Mouse (Mus musculus) T-cell, adult 2 months (primary cell): ENCODE measurements around the gene Cacfd1.

Experiments
- DNase-seq: peaks from one replicate; pipeline ENCODE4 v3.0.0; 2022; ENCODE audit warnings: low spot score

Gene Cacfd1

GRCm38 (mm10) chr2:27009714-27010244 lies at the start of gene Cacfd1:
Cacfd1 (plus strand) TSS chr2:27009926.
- DNase-seq: peak; percentile 92

DNA sequence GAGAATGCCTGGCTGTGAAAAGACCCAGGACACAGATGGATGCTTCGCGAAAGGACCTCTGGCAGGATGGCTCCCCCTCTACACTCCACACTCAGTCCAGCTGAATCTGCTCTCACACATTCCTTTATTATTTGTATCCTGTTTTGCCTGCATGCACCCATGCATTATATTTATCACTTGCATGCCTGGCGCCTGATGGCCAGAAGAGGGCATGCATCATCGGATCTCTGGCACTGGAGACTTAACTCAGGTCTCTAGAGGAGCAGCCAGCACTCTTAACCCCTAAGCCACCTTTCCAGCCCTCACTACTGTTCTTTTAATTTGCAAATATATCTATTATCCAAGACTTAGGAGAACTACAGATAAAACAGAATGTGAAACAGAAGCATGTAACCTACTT lies 49.0 kb upstream of the Cacfd1 start:
- no peak for DNase-seq

GRCm38 (mm10) chr2:26963923-26964723 lies 45.6 kb upstream of the Cacfd1 start, which contains the start of gene Rexo4:
Rexo4 (minus strand) TSS chr2:26964386.
- peak; percentile 92 for DNase-seq

- no peak for DNase-seq
Measured at GRCm38 (mm10) chr2:26964724-26965370, 44.9 kb upstream of the Cacfd1 start.

GRCm38 (mm10) chr2:26967262-26967661 lies 42.5 kb upstream of the Cacfd1 start:
- no peak for DNase-seq

DNA sequence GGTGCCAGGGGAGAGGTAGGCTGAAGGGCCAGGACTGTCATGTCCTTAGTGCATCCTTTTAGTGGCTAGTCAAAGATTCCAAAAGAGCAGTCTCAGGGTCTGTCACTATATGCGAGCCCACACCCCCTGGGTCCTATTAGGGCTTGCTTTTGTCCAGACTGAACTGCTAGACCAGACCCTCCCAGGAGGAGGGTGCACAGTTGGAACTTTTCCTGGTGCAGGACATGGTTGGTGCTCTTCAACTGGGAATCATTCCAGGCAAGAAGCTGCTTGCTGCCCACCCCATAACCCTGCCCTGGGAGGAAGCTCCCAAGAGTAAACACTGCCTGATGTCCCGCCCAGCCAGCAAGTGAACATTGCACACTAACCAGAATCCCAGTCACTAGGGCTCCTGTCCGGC lies 36.6 kb upstream of the Cacfd1 start, which contains the start of gene Adamts13:
Gene Adamts13, plus strand, starts transcription at position 301 of the 400 bp plus-strand sequence.
- no peak for DNase-seq

- no peak for DNase-seq
Measured at GRCm38 (mm10) chr2:26973960-26974359, 35.8 kb upstream of the Cacfd1 start.

DNA sequence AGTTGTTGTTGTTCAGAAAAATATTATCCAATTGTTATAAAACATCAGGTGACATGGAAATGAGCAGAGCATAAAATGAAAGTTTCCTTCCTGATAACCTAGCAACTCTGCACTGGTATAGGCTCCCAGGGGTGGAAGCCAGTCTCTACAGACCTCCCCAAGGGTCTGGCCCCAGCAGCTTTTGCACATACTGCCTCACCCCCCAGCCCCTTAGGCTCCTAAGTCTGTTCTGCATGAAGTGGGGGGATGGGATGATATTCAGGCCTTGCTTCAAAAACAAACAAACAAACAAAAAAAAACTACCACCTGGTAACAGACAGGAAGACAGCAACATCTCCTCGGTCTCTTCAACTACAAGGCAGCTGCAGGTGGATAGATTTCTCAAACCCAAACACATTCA lies 29.4 kb upstream of the Cacfd1 start:
- DNase-seq: no peak

GRCm38 (mm10) chr2:26984179-26984578 lies 25.5 kb upstream of the Cacfd1 start:
- no peak for DNase-seq

- DNase-seq: no peak
Measured at GRCm38 (mm10) chr2:26984640-26985039, 25.1 kb upstream of the Cacfd1 start.

DNA sequence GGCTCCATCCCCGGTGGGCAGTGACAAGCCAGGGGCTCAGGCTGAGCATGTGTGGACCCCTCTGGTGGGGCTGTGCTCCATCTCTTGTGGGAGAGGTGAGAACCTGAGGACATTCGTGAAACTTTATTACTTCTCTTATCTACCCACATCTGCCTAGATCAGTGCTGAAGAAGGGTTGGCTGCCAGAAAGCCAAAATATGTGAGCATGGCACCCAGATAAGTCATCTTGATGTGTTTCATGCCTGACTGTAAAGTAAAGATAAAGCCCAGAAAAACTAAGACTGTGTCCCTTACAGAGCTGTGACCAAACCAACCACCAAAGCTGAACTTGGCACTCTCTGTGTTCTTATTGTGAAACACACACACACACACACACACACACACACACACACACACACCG lies 15.8 kb upstream of the Cacfd1 start:
- DNase-seq: no peak

DNA sequence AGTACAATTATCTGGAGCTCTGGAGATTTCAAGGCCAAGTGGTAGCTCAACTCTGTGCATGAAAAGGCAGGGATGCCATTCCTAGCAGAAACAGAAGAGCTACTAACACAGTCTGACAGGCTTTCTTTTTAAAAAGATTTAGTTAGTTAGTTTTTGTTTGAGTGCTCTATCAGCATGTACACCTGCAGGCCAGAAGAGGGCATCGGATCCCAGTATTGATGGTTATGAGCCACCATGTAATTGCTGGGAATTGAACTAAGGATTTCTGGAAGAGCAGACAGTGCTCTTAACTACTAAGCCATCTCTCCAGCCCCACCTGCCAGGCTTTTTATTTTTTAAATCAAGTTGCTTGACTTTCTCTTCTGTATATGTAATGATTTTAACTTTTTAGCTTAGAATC lies 12.2 kb upstream of the Cacfd1 start:
- DNase-seq: no peak

- no peak for DNase-seq
Measured at GRCm38 (mm10) chr2:26997993-26998392, 11.7 kb upstream of the Cacfd1 start.

GRCm38 (mm10) chr2:27006255-27006654 lies 3.5 kb upstream of the Cacfd1 start:
- no peak for DNase-seq

DNA sequence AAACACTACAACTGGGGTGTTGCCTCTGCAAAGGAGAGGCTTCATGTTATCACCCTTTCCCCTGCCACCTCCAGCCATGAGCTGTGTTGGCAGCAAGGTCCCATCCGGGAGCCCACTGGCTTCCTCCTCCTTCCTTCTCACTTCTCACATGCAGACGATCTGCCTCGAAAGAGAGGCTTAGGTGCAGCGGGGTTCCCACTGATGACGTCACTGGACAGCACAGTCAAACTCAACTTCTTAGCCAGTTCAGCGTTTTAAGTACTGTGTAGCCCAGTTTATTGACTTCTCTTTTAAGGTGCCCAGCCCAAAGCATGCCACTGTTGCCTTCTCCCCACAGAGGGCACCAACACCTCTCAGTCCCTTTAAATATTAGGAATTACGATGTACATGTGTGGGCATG lies 2.0 kb upstream of the Cacfd1 start:
- no peak for DNase-seq

GRCm38 (mm10) chr2:27017802-27018201 lies 8.1 kb downstream of the Cacfd1 start:
- DNase-seq: peak; percentile 46

DNA sequence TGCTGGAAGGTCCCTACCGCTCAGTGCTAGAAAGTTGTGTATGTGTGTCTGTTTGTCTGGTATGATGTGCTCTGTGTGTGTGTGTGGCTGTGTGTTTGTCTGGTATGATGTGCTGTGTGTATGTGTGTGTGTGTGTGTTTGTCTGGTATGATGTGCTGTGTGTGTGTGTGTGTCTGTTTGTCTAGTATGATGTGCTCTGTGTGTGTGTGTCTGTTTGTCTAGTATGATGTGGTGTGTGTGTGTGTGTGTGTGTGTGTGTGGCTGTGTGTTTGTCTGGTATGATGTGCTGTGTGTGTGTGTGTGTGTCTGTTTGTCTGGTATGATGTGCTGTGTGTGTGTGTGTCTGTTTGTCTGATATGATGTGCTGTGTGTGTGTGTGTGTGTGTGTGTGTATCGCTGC lies 9.8 kb downstream of the Cacfd1 start:
- no peak for DNase-seq

- no peak for DNase-seq
Measured at GRCm38 (mm10) chr2:27021103-27021502, 11.4 kb downstream of the Cacfd1 start.

DNA sequence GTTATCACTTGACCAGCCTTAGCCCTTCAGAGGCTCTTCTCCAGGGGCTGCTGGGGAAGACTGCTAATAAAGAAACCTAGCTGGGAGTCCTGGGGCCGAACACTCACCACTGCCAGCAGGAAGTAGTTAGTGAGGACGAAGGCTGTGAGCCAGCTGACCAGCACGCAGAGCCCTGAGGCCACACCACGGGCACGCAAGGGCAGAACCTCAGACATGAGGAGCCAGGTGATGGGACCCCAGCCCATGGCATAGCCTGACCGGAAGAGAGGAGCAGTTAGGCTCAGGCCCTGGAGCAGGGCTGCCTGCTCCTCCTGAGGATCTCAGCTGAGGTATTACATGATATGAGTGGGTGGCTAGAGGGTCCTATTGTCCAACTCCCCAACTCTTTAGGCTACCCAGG lies 12.9 kb downstream of the Cacfd1 start:
- no peak for DNase-seq

DNA sequence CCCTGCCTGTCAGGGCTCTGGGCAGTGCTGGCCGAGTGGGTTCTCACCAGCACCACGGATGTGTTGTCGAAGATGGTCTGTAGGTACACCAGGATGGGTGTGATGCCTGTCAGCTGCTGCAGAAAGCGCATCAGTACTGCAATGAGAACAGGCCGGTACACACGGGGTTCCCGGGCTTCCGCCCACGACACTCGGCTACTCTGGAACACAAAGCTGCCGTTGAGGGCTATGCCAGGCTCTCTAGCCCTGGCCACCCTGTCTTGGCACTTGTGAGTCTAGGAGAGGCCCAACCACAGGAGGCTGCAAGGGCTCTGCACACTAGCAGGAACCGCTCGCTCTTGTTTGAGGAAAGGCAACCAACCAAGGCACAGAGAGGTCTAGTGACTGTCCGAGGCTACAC lies 14.4 kb downstream of the Cacfd1 start:
- DNase-seq: no peak

- DNase-seq: no peak
Measured at GRCm38 (mm10) chr2:27025545-27025944, 15.8 kb downstream of the Cacfd1 start.

GRCm38 (mm10) chr2:27026332-27026731 lies 16.6 kb downstream of the Cacfd1 start:
- no peak for DNase-seq
